Mouse (Mus musculus): ENCODE data around the gene Ddx49. TPM values are rescaled to one million over a fixed set of nuclear protein-coding genes. Genes with fewer than 3 reads are reported as not detected.

Ddx49 gene
- polyA plus RNA-seq, 1 experiment from 2014 or later, result 28.9 TPM

DNA sequence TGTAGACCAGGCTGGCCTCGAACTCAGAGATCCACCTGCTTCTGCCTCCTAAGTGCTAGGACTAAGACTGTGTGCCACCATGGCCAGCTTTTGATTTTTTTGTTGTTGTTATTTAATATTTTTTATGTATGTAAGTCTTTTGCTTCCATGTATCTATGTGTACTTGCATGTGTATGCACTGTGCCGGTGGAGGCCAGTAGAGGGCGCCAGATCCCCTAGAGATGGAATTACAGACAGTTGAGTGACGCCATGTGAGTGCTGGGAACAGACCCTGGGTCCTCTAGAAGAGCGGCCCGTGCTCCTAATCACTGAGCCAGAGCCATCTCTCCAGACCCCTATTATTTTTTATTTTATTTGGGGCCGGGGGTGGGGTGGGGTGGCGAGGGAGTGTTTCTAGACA is 15.6 kb downstream of the Ddx49 start:
- no peak overlapping the region for H3K4me2 ChIP-seq (ENCODE audit: low read length)
- no peaks in the 10 kb centered on the region for H3K9me3 ChIP-seq (ENCODE audit: control insufficient read depth, low read length)
- H3K9ac ChIP-seq (ENCODE audit: low read length), result no peak overlapping the region
- WGBS, result 86% methylated on average over 8 of the region's 8 CpGs
- no peak for ATAC-seq (ENCODE audit: insufficient number of reproducible peaks, insufficient read depth, low FRiP score, low read depth)
- H3K27me3 ChIP-seq (ENCODE audit: control insufficient read depth, insufficient read depth, low read length), result no peaks in the 10 kb centered on the region
- peaks cover under 1 to 8% of the 10 kb centered on the region in 2 experiments; a peak in 1 of 4 replicates for H3K4me1 ChIP-seq (ENCODE audit: control insufficient read depth in 2 of 2, insufficient read depth in 2 of 2, low read length in 2 of 2)
- H3K27ac ChIP-seq (replicated peaks in 1 of 2; ENCODE audit: control insufficient read depth in 1 of 2, insufficient read depth in 1 of 2, low read depth in 2 of 2, low read length in 2 of 2), result no peak overlapping the region
- H3K36me3 ChIP-seq (ENCODE audit: control insufficient read depth, insufficient read depth, low read length), result peaks cover 68% of the 10 kb centered on the region
- no peak overlapping the region for H3K4me3 ChIP-seq (ENCODE audit: control insufficient read depth in 1 of 2, insufficient read depth in 1 of 2, low read depth in 1 of 2, low read length in 2 of 2)

DNA sequence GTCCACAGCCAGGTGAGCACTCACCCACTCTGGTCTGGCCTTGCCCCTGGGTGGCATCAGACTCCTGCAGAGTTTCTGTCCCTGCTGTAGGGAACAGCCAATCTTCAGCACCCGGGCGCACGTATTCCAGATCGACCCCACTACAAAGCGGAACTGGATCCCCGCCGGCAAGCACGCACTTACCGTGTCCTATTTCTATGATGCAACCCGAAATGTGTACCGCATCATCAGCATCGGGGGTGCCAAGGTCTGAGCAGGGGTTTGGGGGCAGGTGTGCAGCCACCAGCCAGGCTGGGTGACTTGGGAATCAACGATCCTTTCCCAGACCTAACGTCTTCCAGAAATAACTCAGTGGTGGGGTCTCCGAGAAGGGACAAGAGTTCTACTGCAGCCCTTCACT is 17.0 kb downstream of the Ddx49 start:
- WGBS, result 94% methylated on average over 15 of the region's 15 CpGs

DNA sequence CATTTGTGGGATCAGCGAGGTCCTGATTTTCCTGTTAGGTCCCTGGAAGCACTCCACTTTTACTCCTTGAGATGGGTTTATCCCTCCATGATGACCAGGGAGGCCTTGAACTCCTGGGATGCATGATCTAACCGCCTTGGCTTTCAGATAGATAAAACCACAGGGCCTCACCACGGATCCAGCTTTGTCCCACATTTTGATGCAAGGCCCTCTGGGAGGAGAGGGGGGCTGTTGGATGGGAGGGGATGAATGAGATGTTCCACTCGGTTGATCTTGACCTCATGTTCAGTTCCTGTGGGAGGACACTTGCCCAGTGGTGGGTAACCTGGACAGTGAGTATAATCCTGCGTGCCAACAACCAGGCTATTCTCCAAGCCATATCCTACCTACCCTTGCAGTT is 17.9 kb downstream of the Ddx49 start:
- no peak overlapping the region for H3K9ac ChIP-seq (ENCODE audit: low read length)
- H3K4me2 ChIP-seq (ENCODE audit: low read length), result peak overlapping the region; percentile 85
- no peak for ATAC-seq (ENCODE audit: insufficient number of reproducible peaks, insufficient read depth, low FRiP score, low read depth)
- no peaks in the 10 kb centered on the region for H3K27me3 ChIP-seq (ENCODE audit: control insufficient read depth, insufficient read depth, low read length)
- no peak overlapping the region for H3K27ac ChIP-seq (replicated peaks in 1 of 2; ENCODE audit: control insufficient read depth in 1 of 2, insufficient read depth in 1 of 2, low read depth in 2 of 2, low read length in 2 of 2)
- peaks cover 45% of the 10 kb centered on the region for H3K36me3 ChIP-seq (ENCODE audit: control insufficient read depth, insufficient read depth, low read length)
- peak overlapping the region in 1 of 2 experiments; percentile 75; a peak in 1 of 4 replicates for H3K4me3 ChIP-seq (ENCODE audit: control insufficient read depth in 1 of 2, insufficient read depth in 1 of 2, low read depth in 1 of 2, low read length in 2 of 2)
- peaks cover 11 to 14% of the 10 kb centered on the region in 2 experiments for H3K4me1 ChIP-seq (ENCODE audit: control insufficient read depth in 2 of 2, insufficient read depth in 2 of 2, low read length in 2 of 2)
- H3K9me3 ChIP-seq (ENCODE audit: control insufficient read depth, low read length), result no peaks in the 10 kb centered on the region
- 66% methylated on average over 5 of the region's 5 CpGs for WGBS

More for the DNA sequence above, 17.0 kb downstream of the Ddx49 start:
- H3K4me3 ChIP-seq (ENCODE audit: control insufficient read depth in 1 of 2, insufficient read depth in 1 of 2, low read depth in 1 of 2, low read length in 2 of 2), result no peak overlapping the region
- no peak overlapping the region for H3K4me2 ChIP-seq (ENCODE audit: low read length)
- H3K4me1 ChIP-seq (ENCODE audit: control insufficient read depth in 2 of 2, insufficient read depth in 2 of 2, low read length in 2 of 2), result peaks cover 8 to 13% of the 10 kb centered on the region in 2 experiments; a peak in 3 of 4 replicates
- H3K27me3 ChIP-seq (ENCODE audit: control insufficient read depth, insufficient read depth, low read length), result no peaks in the 10 kb centered on the region
- no peak overlapping the region for H3K27ac ChIP-seq (replicated peaks in 1 of 2; ENCODE audit: control insufficient read depth in 1 of 2, insufficient read depth in 1 of 2, low read depth in 2 of 2, low read length in 2 of 2)
- ATAC-seq (ENCODE audit: insufficient number of reproducible peaks, insufficient read depth, low FRiP score, low read depth), result no peak
- peaks cover 54% of the 10 kb centered on the region for H3K36me3 ChIP-seq (ENCODE audit: control insufficient read depth, insufficient read depth, low read length)
- H3K9me3 ChIP-seq (ENCODE audit: control insufficient read depth, low read length), result no peaks in the 10 kb centered on the region
- no peak overlapping the region for H3K9ac ChIP-seq (ENCODE audit: low read length)

DNA sequence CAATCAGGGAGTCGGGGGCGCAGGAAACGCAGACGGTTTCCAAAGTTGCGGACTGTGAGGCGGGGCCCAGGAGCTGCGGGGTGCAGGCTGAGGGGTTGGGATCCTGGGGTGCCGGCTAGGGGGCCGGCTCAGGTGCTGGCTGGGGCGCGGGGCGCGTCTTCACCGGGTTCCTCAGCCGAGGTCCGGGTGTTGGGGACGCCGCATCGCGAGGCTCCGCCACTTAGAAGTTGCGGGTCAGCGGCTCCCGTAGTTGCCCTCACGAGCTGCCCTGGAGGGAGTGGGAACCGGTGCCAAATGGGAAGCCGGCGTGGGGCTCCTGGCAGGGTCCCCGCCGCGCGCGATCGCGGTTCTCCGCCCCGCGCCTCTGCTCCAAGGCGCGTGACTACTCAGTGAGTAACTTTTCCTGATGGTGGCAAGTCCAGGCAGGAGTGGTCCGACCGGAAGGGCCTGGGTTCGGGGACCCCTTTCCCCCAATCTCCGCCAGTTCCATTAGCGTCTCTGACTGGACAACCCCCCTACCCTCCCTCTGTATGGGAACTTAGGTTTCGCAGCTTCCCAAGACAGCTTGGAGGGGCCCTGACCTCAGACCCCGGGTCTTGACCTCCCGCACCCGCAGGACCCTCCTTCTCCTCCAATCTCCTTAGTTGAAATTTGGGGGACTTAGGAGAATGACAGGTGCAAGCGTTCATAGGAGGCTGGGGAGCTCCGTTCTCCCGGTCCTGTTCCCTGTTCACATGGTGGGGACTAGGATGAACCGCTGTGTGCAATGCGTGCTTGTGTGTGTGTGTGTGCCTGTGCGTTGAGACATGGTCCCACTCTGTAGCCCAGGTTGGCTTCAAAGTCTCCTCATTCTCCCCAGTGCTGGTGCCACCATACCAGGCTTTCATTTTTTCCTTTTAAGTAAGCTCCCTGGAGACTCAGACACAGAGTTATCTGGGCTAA is 18.9 kb downstream of the Ddx49 start:
- H3K27me3 ChIP-seq (ENCODE audit: control insufficient read depth, insufficient read depth, low read length), result no peaks in the 10 kb centered on the region
- H3K9me3 ChIP-seq (ENCODE audit: control insufficient read depth, low read length), result no peaks in the 10 kb centered on the region
- peak; percentile 11; the same call in 1 of the 2 replicates for ATAC-seq (ENCODE audit: insufficient number of reproducible peaks, insufficient read depth, low FRiP score, low read depth)
- peak overlapping the region; percentile 75 to 76 for H3K4me3 ChIP-seq (ENCODE audit: control insufficient read depth in 1 of 2, insufficient read depth in 1 of 2, low read depth in 1 of 2, low read length in 2 of 2)
- H3K27ac ChIP-seq (replicated peaks in 1 of 2; ENCODE audit: control insufficient read depth in 1 of 2, insufficient read depth in 1 of 2, low read depth in 2 of 2, low read length in 2 of 2), result peak overlapping the region; percentile 36 to 65
- peak overlapping the region; percentile 85 for H3K4me2 ChIP-seq (ENCODE audit: low read length)
- peaks cover 21 to 23% of the 10 kb centered on the region in 2 experiments for H3K4me1 ChIP-seq (ENCODE audit: control insufficient read depth in 2 of 2, insufficient read depth in 2 of 2, low read length in 2 of 2)
- 1% methylated on average over 53 of the region's 55 CpGs for WGBS
- H3K36me3 ChIP-seq (ENCODE audit: control insufficient read depth, insufficient read depth, low read length), result peaks cover 37% of the 10 kb centered on the region
- peak overlapping the region; percentile 92 for H3K9ac ChIP-seq (ENCODE audit: low read length)

DNA sequence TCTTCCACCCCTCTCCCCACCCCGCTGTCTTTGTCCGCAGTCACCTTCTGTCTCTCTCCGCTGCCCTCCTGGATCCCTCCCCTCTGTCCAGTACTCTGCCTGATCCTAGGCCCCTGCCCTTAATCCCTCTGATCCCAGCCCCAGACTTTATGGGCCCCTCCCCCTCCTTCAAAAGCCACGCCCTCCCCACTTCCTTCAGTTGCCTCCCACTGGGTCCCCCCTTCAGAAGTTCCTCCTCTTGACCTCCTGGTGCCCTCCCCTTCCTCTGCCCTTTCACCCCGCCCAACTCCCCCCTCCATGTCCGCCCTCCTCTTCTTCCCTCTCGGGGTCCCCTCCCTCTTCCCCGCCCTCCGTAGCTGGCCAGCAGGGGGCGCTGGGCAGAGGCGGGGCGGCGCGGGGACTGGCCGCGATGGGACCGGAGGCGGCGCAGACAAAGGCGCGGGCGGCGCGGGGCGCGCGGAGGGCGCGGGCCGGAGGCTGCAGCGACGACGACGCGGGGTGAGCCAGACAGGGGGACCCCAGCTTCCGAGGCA is 19.6 kb downstream of the Ddx49 start, which contains the start of gene Homer3:
Gene Homer3, plus strand, starts transcription at position 225 of the 533 bp plus-strand sequence.
- peak within 1 kb of the TSS; percentile 92 for H3K9ac ChIP-seq (ENCODE audit: low read length)
- H3K9me3 ChIP-seq (ENCODE audit: control insufficient read depth, low read length), result no peaks in the 10 kb centered on the region
- H3K27me3 ChIP-seq (ENCODE audit: control insufficient read depth, insufficient read depth, low read length), result no peaks in the 10 kb centered on the region
- peak; percentile 80 for ATAC-seq (ENCODE audit: insufficient number of reproducible peaks, insufficient read depth, low FRiP score, low read depth)
- H3K4me3 ChIP-seq (ENCODE audit: control insufficient read depth in 1 of 2, insufficient read depth in 1 of 2, low read depth in 1 of 2, low read length in 2 of 2), result peak within 1 kb of the TSS; percentile 75 to 76
- 2% methylated on average over 32 of the region's 36 CpGs for WGBS
- peaks cover 24 to 25% of the 10 kb centered on the region in 2 experiments for H3K4me1 ChIP-seq (ENCODE audit: control insufficient read depth in 2 of 2, insufficient read depth in 2 of 2, low read length in 2 of 2)
- peaks cover 31% of the 10 kb centered on the region for H3K36me3 ChIP-seq (ENCODE audit: control insufficient read depth, insufficient read depth, low read length)
- peak within 1 kb of the TSS; percentile 36 to 65 for H3K27ac ChIP-seq (replicated peaks in 1 of 2; ENCODE audit: control insufficient read depth in 1 of 2, insufficient read depth in 1 of 2, low read depth in 2 of 2, low read length in 2 of 2)
- H3K4me2 ChIP-seq (ENCODE audit: low read length), result peak within 1 kb of the TSS; percentile 85

DNA sequence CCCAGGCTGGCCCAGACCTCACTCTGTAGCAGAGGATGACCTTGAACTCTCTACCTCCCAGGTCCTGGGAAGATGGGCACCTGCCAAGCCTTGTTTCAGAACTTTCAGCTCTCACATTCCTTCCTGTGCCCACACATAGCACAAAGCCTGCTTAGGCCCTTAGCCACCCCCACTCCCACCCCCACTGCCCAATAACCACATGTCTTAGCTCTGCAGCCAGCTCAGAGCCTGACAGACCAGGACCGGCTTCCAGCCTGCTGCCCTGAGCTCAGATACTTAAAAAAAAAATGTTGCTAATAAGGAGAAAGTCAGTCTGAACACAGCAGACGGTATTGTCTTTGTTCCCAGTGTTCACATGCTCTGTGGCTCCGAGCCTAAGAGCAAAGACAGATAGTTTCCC is 21.3 kb downstream of the Ddx49 start:
- no peaks in the 10 kb centered on the region for H3K9me3 ChIP-seq (ENCODE audit: control insufficient read depth, low read length)
- peak overlapping the region in 1 of 2 experiments; percentile 65; a peak in 2 of 4 replicates for H3K27ac ChIP-seq (replicated peaks in 1 of 2; ENCODE audit: control insufficient read depth in 1 of 2, insufficient read depth in 1 of 2, low read depth in 2 of 2, low read length in 2 of 2)
- H3K36me3 ChIP-seq (ENCODE audit: control insufficient read depth, insufficient read depth, low read length), result peaks cover 14% of the 10 kb centered on the region
- H3K27me3 ChIP-seq (ENCODE audit: control insufficient read depth, insufficient read depth, low read length), result no peaks in the 10 kb centered on the region
- H3K4me2 ChIP-seq (ENCODE audit: low read length), result no peak overlapping the region
- peaks cover 24 to 31% of the 10 kb centered on the region in 2 experiments for H3K4me1 ChIP-seq (ENCODE audit: control insufficient read depth in 2 of 2, insufficient read depth in 2 of 2, low read length in 2 of 2)
- H3K9ac ChIP-seq (ENCODE audit: low read length), result no peak overlapping the region
- ATAC-seq (ENCODE audit: insufficient number of reproducible peaks, insufficient read depth, low FRiP score, low read depth), result no peak
- H3K4me3 ChIP-seq (ENCODE audit: control insufficient read depth in 1 of 2, insufficient read depth in 1 of 2, low read depth in 1 of 2, low read length in 2 of 2), result no peak overlapping the region
- WGBS, result 43% methylated on average over 3 of the region's 3 CpGs

DNA sequence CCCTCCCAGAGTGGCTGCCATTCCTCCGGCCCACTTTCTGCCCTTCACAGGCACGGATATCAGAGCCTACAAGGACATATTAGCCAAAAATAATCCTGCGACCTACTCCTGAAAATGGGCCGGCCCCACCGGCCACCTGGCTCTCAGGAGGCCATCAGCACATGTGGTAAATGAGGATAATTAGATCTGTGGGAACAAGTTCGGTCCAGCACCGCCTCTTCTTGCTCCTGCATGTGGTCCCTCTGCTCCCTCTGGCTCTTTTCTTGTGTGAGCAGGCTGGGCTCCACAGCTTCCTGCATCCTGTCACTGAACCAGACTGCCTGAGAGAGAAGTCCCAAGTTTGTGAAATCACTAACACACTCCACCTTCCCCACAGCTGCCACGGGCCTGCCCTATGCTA is 23.0 kb downstream of the Ddx49 start:
- ATAC-seq (ENCODE audit: insufficient number of reproducible peaks, insufficient read depth, low FRiP score, low read depth), result no peak

More for the DNA sequence above, 23.0 kb downstream of the Ddx49 start:
- Histone ChIP-seq H3K4me2 (ENCODE audit: low read length) (no peak overlapping the region), H3K9me3 (ENCODE audit: control insufficient read depth, low read length) (no peaks in the 10 kb centered on the region), H3K27ac (replicated peaks in 1 of 2; ENCODE audit: control insufficient read depth in 1 of 2, insufficient read depth in 1 of 2, low read depth in 2 of 2, low read length in 2 of 2) (peak overlapping the region; percentile 4 to 71; a peak in 2 of 4 replicates), H3K4me3 (ENCODE audit: control insufficient read depth in 1 of 2, insufficient read depth in 1 of 2, low read depth in 1 of 2, low read length in 2 of 2) (no peak overlapping the region), H3K4me1 (ENCODE audit: control insufficient read depth in 2 of 2, insufficient read depth in 2 of 2, low read length in 2 of 2) (peaks cover 24 to 31% of the 10 kb centered on the region in 2 experiments), H3K27me3 (ENCODE audit: control insufficient read depth, insufficient read depth, low read length) (no peaks in the 10 kb centered on the region), H3K36me3 (ENCODE audit: control insufficient read depth, insufficient read depth, low read length) (no peaks in the 10 kb centered on the region), H3K9ac (ENCODE audit: low read length) (0 out of 2 replicates have a peak overlapping the region, but pooled peaks have one; percentile 41)
- 37% methylated on average over 8 of the region's 8 CpGs for WGBS
